Mouse (Mus musculus) midbrain, embryonic 12.5 days (tissue): ENCODE results near the gene Hfe2. TPM values are rescaled to one million over a fixed set of nuclear protein-coding genes. Genes with fewer than 3 reads are reported as not detected.
"Not testable (repeated sequence)": the region's sequence is repeated elsewhere in the genome, so short reads cannot be mapped to it uniquely, and the experiment has no call there.

Experiments
- ATAC-seq: fragments of 200-750 bp; cut with Nextera tagmentation; 2 replicates; pipeline ENCODE4 v1.8.0; 2017; ENCODE audit warnings: low read depth, moderate TSS enrichment, moderate library complexity; ENCODE audit not compliant: low FRiP score
- H3K27ac ChIP-seq: fragments of 300-500 bp; sonication (generic); replicated peaks from 2 replicates; pipeline ENCODE4 v1.5.1; 2016; ENCODE audit warnings: mild to moderate bottlenecking
- H3K27me3 ChIP-seq: fragments of 300-500 bp; sonication (generic); 2 replicates; pipeline ENCODE4 v1.6.1; 2016; ENCODE audit warnings: mild to moderate bottlenecking
- H3K36me3 ChIP-seq: fragments of 300-500 bp; sonication (generic); 2 replicates; pipeline ENCODE4 v1.6.1; 2016
- H3K4me1 ChIP-seq: fragments of 300-500 bp; sonication (generic); 2 replicates; pipeline ENCODE4 v1.6.1; 2016
- H3K4me2 ChIP-seq: fragments of 300-500 bp; sonication (generic); replicated peaks from 2 replicates; pipeline ENCODE4 v1.6.1; 2016; ENCODE audit warnings: mild to moderate bottlenecking, moderate library complexity
- H3K4me3 ChIP-seq: fragments of 300-500 bp; sonication (generic); 2 replicates; pipeline ENCODE4 v1.5.1; 2016; ENCODE audit warnings: mild to moderate bottlenecking
- H3K9ac ChIP-seq: fragments of 300-500 bp; sonication (generic); replicated peaks from 2 replicates; pipeline ENCODE4 v1.6.1; 2016; ENCODE audit warnings: mild to moderate bottlenecking, moderate library complexity
- H3K9me3 ChIP-seq: fragments of 300-500 bp; sonication (generic); 2 replicates; pipeline ENCODE4 v1.6.1; 2016; ENCODE audit warnings: mild to moderate bottlenecking
- WGBS: fragments of 180-500 bp; shearing (Covaris S2); methylation state at CpG from one replicate; pipeline ENCODE4 v1.1.7; 2016; 5-methylcytosine and 5-hydroxymethylcytosine counted together
- polyA plus RNA-seq: library from polyadenylated mRNA; unstranded; fragments of >200 nt; fragmentation: Nextera tagmentation; extraction: Ambion mirVana; gene quantifications from 2 replicates; pipeline ENCODE4 v1.2.1, GENCODE M21; 2016

Hfe2 gene
- polyA plus RNA-seq, 1 experiment from 2014 or later, result 0.89 TPM

DNA sequence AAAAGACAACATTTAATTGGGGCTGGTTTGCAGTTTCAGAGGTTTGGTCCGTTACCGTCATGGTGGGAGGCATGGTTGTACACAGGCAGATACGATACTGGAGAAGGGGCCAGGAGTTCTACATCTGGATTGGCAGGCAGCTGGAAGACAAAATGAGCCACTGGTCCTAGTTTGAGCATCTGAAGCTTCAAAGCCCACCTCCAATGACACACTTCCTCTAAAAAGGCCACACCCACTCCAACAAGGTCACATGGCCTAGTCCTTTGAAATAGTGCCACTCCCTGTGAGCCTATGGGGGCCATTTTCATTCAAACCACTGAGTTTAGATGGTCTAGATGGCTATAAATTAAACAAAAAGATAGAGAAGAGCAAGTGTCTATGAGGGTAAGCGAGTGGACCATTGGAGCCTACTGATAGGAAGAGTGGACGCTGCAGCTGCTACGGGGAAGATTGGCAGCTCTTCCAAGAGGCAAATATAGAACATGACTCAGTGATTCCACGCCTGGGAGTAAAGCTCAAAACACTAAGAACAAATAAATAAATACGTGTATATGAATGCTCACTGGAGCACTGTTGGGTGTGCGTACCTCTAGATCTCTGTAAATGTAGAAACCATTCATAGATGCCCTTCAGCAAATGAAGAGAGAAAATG is 18.4 kb upstream of the Hfe2 start:
- Histone ChIP-seq H3K4me2 (no peak overlapping the region), H3K9ac (no peak overlapping the region), H3K4me1 (no peaks in the 10 kb centered on the region), H3K4me3 (no peak overlapping the region), H3K27me3 (no peaks in the 10 kb centered on the region), H3K27ac (no peak overlapping the region), H3K9me3 (no peaks in the 10 kb centered on the region), H3K36me3 (no peaks in the 10 kb centered on the region)
- ATAC-seq, result no peak
- WGBS, result 95% methylated on average over 9 of the region's 9 CpGs

DNA sequence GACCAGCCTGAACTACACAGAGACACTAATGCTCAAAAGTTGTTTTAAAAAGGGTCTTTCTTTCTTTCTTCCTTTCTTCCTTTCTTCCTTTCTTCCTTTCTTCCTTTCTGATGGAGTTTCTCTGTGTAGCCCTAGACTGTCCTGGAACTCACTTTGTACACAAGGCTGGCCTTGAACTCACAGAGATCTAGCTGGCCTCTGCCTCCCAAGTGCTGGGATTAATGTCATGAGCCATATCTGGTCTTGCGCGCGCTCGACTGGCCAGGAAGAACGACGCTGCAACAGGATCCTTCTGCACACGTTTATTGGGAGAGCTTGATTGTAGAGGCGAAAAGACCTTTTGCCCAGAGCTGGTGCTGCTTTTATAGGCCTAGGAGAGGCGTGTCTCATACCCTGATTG is 17.0 kb upstream of the Hfe2 start:
- H3K9ac ChIP-seq, H3K36me3 ChIP-seq, H3K4me2 ChIP-seq, H3K4me1 ChIP-seq, H3K4me3 ChIP-seq, H3K27ac ChIP-seq, H3K27me3 ChIP-seq, ATAC-seq, H3K9me3 ChIP-seq: not testable (repeated sequence)
- WGBS, result 89% methylated on average over 8 of the region's 9 CpGs

DNA sequence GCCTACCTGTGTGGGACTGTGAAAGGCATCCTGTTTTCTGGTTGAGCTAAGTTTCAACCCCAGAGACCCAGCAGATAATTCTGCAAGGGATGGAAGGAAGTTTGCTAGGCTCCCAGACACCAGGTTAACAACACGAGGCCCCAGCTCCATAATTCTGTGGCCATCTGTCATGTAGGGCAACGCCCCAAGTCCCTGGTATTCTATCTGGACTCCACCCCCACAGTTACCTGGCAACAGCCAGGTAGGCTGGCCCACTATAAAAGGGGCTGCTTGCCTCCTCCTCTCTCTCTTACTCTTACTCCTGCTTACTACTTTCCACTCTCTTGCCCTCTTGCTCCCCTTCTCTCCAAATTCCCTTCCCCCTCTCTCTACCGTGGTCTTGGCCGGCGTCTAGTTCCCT is 4.8 kb upstream of the Hfe2 start:
- Histone ChIP-seq H3K9ac (no peak overlapping the region), H3K27me3 (0 out of 2 replicates have a peak, but pooled peaks cover 4% of the 10 kb centered on the region), H3K27ac (no peak overlapping the region), H3K9me3 (no peaks in the 10 kb centered on the region), H3K4me3 (no peak overlapping the region), H3K36me3 (no peaks in the 10 kb centered on the region), H3K4me2 (no peak overlapping the region), H3K4me1 (no peaks in the 10 kb centered on the region)
- no peak for ATAC-seq
- WGBS, result 55% methylated on average over 5 of the region's 5 CpGs

DNA sequence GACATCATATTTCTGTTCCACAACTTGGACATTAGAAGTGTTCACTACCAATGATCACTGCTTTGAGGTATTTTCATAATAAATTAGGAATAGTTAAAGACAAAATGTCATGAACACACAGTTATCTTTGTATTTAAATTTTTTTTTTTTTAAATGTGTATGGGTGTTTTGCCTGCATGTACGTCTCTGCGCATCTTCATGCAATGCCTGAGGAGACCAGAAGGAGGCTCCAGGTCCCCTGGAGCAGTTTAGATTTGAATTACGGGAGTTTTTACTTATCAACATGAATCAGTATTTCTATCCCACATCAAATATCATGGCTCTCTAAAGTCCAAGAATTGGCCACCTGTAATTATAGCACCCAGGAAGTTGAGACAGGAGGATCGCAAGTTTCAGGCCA is 2.8 kb upstream of the Hfe2 start:
- H3K4me2 ChIP-seq, result no peak overlapping the region
- WGBS, result 64% methylated on average over 4 of the region's 4 CpGs
- no peaks in the 10 kb centered on the region for H3K36me3 ChIP-seq
- H3K9ac ChIP-seq, result no peak overlapping the region
- peaks cover 6% of the 10 kb centered on the region for H3K4me1 ChIP-seq
- H3K4me3 ChIP-seq, result no peak overlapping the region
- peaks cover 18% of the 10 kb centered on the region for H3K27me3 ChIP-seq
- ATAC-seq, result no peak
- no peak overlapping the region for H3K27ac ChIP-seq
- H3K9me3 ChIP-seq, result no peaks in the 10 kb centered on the region

DNA sequence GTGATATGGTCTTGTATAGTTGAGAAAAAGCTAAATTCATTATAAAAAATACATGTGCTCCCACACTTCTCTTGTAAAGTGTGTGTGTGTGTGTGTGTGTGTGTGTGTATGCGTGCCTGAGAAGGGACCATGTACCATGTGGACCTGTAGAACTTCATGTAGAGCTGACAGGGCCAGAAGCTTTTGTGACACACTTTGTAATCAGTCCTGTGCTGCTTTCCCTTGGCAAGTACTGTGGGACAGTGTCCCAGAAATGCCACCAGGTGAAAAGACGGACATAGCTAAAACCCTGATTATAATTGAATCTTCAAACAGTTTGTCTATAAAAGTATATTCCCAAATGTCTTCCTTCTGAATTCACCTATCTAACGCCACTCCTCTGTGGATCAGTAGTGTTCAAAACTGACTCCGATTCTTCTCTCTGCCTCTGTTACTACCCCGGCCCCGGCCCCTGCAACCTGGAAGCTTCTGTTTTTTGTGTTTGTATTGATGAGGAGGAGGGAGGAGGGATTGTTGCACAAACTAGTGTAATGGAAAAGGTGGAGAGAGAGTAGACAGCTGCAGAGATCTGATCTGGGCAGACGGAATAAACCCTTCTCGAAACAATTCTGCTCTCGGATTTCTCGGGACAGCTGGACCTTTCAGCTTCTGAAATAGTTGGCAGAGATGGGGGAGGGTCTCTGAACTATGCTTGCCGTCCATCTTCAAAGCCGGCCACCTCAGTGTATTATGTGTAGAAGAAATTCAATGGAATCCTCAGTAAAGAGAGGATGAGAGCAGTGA is 753 bp upstream of the Hfe2 start:
- Histone ChIP-seq H3K27ac (no peak overlapping the region), H3K4me2 (no peak overlapping the region), H3K4me1 (peaks cover 19% of the 10 kb centered on the region), H3K4me3 (no peak overlapping the region), H3K36me3 (no peaks in the 10 kb centered on the region), H3K9ac (no peak overlapping the region), H3K9me3 (no peaks in the 10 kb centered on the region), H3K27me3 (peaks cover 39% of the 10 kb centered on the region)
- 70% methylated on average over 12 of the region's 12 CpGs for WGBS
- no peak for ATAC-seq

DNA sequence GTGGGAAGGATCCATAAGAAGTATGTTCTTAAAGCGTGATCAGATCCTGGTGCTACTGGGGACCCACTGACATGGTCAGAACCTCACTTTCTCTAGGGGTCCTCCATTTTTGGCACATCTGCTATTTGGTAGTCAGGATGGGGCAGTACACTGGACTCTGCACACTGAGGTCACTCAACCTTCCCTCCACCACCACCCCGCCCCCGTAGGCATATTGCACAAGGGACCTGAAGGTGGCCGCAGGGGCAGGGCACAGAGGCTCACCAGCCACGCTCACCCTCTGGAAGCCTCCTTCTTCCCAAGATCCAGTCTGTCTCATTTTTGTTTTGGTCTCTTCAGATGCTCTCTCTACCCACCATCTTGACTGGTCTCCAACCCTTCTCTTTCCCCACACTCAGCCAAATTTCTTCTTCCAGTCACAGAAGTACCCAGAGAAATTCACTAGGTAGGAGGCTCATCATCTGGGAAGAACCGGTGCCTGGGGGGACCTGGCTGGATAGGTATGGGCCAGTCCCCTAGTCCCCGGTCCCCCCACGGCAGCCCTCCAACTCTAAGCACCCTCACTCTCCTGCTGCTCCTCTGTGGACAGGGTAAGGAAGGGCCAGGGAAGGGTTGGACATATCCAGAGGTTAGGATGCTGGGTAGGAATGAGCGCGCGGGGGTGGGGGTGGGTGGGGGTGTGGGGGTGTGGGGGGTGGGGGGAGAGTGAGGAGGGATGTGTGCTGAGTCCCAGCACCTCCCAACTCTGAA is 1.2 kb downstream of the Hfe2 start:
- Histone ChIP-seq H3K36me3 (no peaks in the 10 kb centered on the region), H3K4me2 (peak overlapping the region; percentile 72; the same call in 1 of the 2 replicates), H3K27me3 (peaks cover 44% of the 10 kb centered on the region), H3K4me1 (peaks cover 19% of the 10 kb centered on the region), H3K9ac (no peak overlapping the region), H3K4me3 (no peak overlapping the region), H3K9me3 (no peaks in the 10 kb centered on the region), H3K27ac (no peak overlapping the region)
- WGBS, result 74% methylated on average over 11 of the region's 11 CpGs
- ATAC-seq, result no peak

DNA sequence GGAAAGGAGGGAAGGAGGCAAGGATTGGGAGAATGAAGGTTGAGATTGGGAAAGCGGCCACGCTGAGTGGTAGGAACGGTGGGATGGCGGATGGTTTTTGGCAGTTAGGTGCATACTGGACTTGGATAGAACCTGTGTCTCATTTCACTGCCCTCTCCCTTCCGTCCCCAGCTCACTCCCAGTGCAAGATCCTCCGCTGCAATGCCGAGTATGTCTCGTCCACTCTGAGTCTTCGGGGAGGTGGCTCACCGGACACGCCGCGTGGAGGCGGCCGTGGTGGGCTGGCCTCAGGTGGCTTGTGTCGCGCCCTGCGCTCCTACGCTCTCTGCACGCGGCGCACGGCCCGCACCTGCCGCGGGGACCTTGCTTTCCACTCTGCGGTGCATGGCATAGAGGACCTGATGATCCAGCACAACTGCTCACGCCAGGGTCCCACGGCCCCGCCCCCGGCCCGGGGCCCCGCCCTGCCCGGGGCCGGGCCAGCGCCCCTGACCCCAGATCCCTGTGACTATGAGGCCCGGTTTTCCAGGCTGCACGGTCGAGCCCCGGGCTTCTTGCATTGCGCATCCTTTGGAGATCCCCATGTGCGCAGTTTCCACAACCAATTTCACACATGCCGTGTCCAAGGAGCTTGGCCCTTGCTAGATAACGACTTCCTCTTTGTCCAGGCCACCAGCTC is 2.0 kb downstream of the Hfe2 start:
- Histone ChIP-seq H3K27ac (no peak overlapping the region), H3K4me1 (peaks cover 19% of the 10 kb centered on the region), H3K4me3 (peak overlapping the region; percentile 43), H3K9ac (peak overlapping the region; percentile 38; the same call in 1 of the 2 replicates), H3K27me3 (peaks cover 44% of the 10 kb centered on the region), H3K4me2 (peak overlapping the region; percentile 72), H3K36me3 (no peaks in the 10 kb centered on the region), H3K9me3 (no peaks in the 10 kb centered on the region)
- 6% methylated on average over 43 of the region's 44 CpGs for WGBS
- ATAC-seq, result peak; percentile 47; the same call in 1 of the 2 replicates

DNA sequence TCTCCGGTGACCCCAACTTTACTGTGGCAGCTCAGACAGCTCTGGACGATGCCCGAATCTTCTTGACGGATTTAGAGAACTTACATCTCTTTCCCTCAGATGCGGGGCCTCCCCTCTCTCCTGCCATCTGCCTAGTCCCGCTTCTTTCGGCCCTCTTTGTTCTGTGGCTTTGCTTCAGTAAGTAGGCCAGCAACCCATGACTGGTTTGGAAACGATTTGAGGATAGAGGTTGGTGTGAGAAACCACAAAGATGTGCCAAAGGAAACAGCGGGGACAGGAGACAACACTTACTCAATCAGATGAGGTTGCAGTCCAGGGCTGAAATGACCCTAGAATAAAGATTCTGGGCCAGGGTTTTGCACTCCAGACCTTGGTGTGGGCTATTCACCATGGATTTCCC is 3.5 kb downstream of the Hfe2 start:
- ATAC-seq, result no peak
- 0 out of 2 replicates have a peak overlapping the region, but pooled peaks have one; percentile 1 for H3K4me3 ChIP-seq
- H3K4me2 ChIP-seq, result no peak overlapping the region
- H3K27me3 ChIP-seq, result peaks cover 44% of the 10 kb centered on the region
- WGBS, result 40% methylated on average over 9 of the region's 9 CpGs
- H3K9me3 ChIP-seq, result no peaks in the 10 kb centered on the region
- H3K4me1 ChIP-seq, result peaks cover 19% of the 10 kb centered on the region
- H3K36me3 ChIP-seq, result no peaks in the 10 kb centered on the region
- H3K9ac ChIP-seq, result no peak overlapping the region
- no peak overlapping the region for H3K27ac ChIP-seq

DNA sequence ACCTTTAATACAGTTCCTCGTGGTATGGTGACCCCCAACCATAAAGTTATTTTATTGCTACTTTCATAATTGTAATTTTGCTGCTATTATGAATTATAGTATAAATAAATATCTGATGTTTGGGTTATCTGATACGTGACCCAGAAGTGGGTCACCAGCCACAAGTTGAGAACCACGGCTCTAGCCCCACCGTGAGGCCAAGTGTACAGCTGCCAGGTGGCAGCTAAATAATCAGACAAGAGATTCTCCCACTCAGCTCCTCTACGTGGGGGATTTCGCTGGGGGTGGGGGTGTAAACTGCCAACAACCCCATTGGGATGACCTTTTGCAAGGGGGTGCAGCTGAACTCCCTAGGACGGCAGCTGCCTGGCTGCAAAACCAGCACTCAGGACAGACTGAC is 7.1 kb downstream of the Hfe2 start:
- 71% methylated on average over 7 of the region's 7 CpGs for WGBS
- peaks cover 14% of the 10 kb centered on the region for H3K4me1 ChIP-seq
- no peak overlapping the region for H3K4me3 ChIP-seq
- peaks cover 27% of the 10 kb centered on the region for H3K27me3 ChIP-seq
- no peaks in the 10 kb centered on the region for H3K36me3 ChIP-seq
- ATAC-seq, result no peak
- no peak overlapping the region for H3K4me2 ChIP-seq
- no peaks in the 10 kb centered on the region for H3K9me3 ChIP-seq
- no peak overlapping the region for H3K27ac ChIP-seq
- H3K9ac ChIP-seq, result no peak overlapping the region

DNA sequence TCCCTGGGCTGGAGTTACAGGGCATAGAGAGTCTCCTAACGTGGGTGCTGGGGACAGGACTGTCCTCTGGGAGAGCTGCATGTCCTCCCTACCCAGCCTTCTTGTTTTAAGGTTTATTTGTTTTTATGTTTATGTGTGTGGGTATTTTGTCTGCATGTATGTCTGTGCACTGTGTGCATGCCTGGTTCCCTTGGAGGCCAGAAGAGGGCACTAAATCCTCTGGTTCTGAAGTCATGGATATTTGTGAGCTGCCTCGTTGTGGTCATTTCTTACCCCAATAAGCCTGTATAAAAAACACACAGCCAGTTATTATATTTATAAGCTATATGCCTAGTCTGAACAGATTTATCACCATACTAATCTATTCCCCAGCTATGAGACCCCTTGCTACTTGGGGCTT is 9.3 kb downstream of the Hfe2 start:
- Histone ChIP-seq H3K4me1 (no peaks in the 10 kb centered on the region), H3K27ac (no peak overlapping the region), H3K27me3 (peaks cover 5% of the 10 kb centered on the region), H3K9ac (no peak overlapping the region), H3K4me3 (no peak overlapping the region), H3K9me3 (no peaks in the 10 kb centered on the region), H3K4me2 (no peak overlapping the region), H3K36me3 (no peaks in the 10 kb centered on the region)
- 76% methylated on average over 2 of the region's 2 CpGs for WGBS
- ATAC-seq, result no peak

DNA sequence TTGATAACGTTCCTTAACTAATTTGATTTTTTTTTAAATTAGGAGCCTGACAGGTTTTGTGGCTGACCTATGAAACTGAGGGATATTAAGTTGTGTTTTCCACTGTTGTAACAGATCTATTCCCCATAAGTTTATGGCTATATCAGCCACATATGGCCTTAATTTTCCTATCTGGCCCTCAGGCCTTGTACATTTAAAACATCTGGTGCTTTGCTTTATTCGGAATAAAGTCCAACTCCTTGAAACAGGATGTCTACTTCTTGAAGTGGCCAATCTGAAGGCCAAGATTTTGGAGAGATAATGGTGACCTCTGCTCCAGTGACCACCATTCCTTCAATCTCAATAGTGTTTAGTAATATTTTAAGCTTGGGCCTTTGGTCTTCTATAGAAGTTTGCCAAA is 14.3 kb downstream of the Hfe2 start:
- no peak for ATAC-seq
- Histone ChIP-seq H3K27ac (no peak overlapping the region), H3K36me3 (no peaks in the 10 kb centered on the region), H3K4me1 (0 out of 2 replicates have a peak, but pooled peaks cover 4% of the 10 kb centered on the region), H3K27me3 (peaks cover 18% of the 10 kb centered on the region), H3K4me2 (no peak overlapping the region), H3K9me3 (no peaks in the 10 kb centered on the region), H3K9ac (no peak overlapping the region), H3K4me3 (no peak overlapping the region)
- WGBS, result 76% methylated on average over 2 of the region's 2 CpGs
